ENCODE assay signal across 22 mouse cellular contexts in the genomic region with DNA sequence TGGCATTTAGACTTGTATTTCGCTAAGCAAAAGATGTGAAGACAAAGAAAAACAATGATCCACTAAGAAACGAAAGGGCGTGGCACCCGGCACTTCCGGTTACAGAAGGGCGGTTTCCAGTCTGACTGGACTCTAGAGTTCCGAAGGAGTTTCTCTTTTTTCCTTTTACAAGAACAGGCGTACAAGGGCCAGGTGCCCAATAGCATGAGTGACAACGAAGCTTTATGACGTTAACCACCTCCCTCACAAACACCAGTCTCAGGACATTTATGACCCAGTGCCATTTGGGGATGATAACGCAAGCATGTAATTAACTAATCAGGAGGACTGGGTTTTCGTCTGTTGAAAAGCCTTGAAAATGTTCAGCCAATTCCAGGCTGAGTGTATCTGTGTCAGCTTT.
DNase-seq lines count a peak whose midpoint lies in the region; ATAC-seq and TF ChIP-seq lines count a peak whose summit lies in the region.
"Had no signal": no experiment of that assay in that cellular context is flagged by ENCODE, and none has a peak within 500 bp of the region (broad histone marks: within the 10 kb centered on the region; RNA-seq: fewer than 3 reads in every experiment).

No protein-coding gene starts in this region.

- no peak for TF ChIP-seq POLR2A in testis, adult 2 months (IDR thresholded peaks at IDR 0.05; ENCODE audit: control insufficient read depth, low read depth, low read length)

- no peak for TF ChIP-seq CTCF in intestine, postnatal 0 days (IDR thresholded peaks at IDR 0.05; ENCODE audit: low read depth)
- TF ChIP-seq CTCF in testis, adult 2 months (IDR thresholded peaks at IDR 0.05; ENCODE audit: control insufficient read depth, insufficient read depth, insufficient replicate concordance, low read depth, low read length): no peak

- H3K36me3 ChIP-seq in intestine, embryonic 15.5 days: no peaks in the 10 kb centered on the region
- no peaks in the 10 kb centered on the region for H3K36me3 ChIP-seq in intestine, postnatal 0 days (ENCODE audit: control insufficient read depth, insufficient read depth)
- H3K36me3 ChIP-seq in testis, adult 2 months (ENCODE audit: control insufficient read depth, insufficient read depth, low read length): no peaks in the 10 kb centered on the region
- no peaks in the 10 kb centered on the region for H3K36me3 ChIP-seq in intestine, embryonic 16.5 days (ENCODE audit: control insufficient read depth, insufficient read depth, low read length)
- H3K36me3 ChIP-seq in hindbrain, embryonic 11.5 days (ENCODE audit: control insufficient read depth, insufficient read depth, low read length): no peaks in the 10 kb centered on the region
- H3K36me3 ChIP-seq: G1E had no signal

- WGBS in intestine, embryonic 15.5 days: 67% methylated on average over 12 of the region's 12 CpGs
- 53% methylated on average over 12 of the region's 12 CpGs for whole genome bisulfite sequencing in intestine, postnatal 0 days
- 69% methylated on average over 12 of the region's 12 CpGs for WGBS in intestine, embryonic 16.5 days
- WGBS in hindbrain, embryonic 11.5 days: 94% methylated on average over 12 of the region's 12 CpGs

- H3K9ac ChIP-seq in intestine, embryonic 15.5 days: no peak overlapping the region
- no peak overlapping the region for H3K9ac ChIP-seq in intestine, postnatal 0 days (ENCODE audit: low read depth, low read length)
- H3K9ac ChIP-seq in intestine, embryonic 16.5 days (ENCODE audit: low read depth, low read length): no peak overlapping the region
- no peak overlapping the region for H3K9ac ChIP-seq in hindbrain, embryonic 11.5 days (ENCODE audit: low read depth, low read length)

- H3K27me3 ChIP-seq in intestine, embryonic 15.5 days (replicated peaks): no peaks in the 10 kb centered on the region
- no peaks in the 10 kb centered on the region for H3K27me3 ChIP-seq in intestine, postnatal 0 days (replicated peaks; ENCODE audit: control insufficient read depth, insufficient read depth, low read length)
- no peaks in the 10 kb centered on the region for H3K27me3 ChIP-seq in testis, adult 2 months (ENCODE audit: control insufficient read depth, insufficient read depth, low read length)
- no peaks in the 10 kb centered on the region for H3K27me3 ChIP-seq in intestine, embryonic 16.5 days (replicated peaks; ENCODE audit: control insufficient read depth, insufficient read depth, low read length)
- no peaks in the 10 kb centered on the region for H3K27me3 ChIP-seq in hindbrain, embryonic 11.5 days (ENCODE audit: control insufficient read depth, insufficient read depth, low read length)
- H3K27me3 ChIP-seq: CH12.LX, Patski had no signal

- no peaks in the 10 kb centered on the region for H3K9me3 ChIP-seq in intestine, embryonic 15.5 days
- H3K9me3 ChIP-seq in intestine, postnatal 0 days (ENCODE audit: control insufficient read depth): no peaks in the 10 kb centered on the region
- H3K9me3 ChIP-seq in intestine, embryonic 16.5 days (ENCODE audit: control insufficient read depth, low read length): no peaks in the 10 kb centered on the region
- H3K9me3 ChIP-seq in hindbrain, embryonic 11.5 days (ENCODE audit: control insufficient read depth, low read length): no peaks in the 10 kb centered on the region

- DNase-seq in frontal cortex, postnatal 36 days (ENCODE audit: low spot score in 2 of 2): no peak
- DNase-seq in testis, postnatal 10 days (ENCODE audit: low spot score): no peak
- no peak for DNase-seq in hindbrain, embryonic 11.5 days (ENCODE audit: low spot score)
- DNase-seq: adrenal gland, adult 2 months; adrenal gland, adult 8-10 months; adrenal gland, postnatal 10 days; adrenal gland, postnatal 14 days; adrenal gland, postnatal 25 days; adrenal gland, postnatal 36 days; B cell, adult 2 months; cerebellum, adult 11 months; cerebellum, adult 11-12 months had no signal

- ATAC-seq in frontal cortex, adult (ENCODE audit: low TSS enrichment): peak; percentile 55; the same call in 1 of the 2 replicates
- ATAC-seq in intestine, embryonic 15.5 days: peak; percentile 61; the same call in 1 of the 2 replicates
- no peak for ATAC-seq in intestine, postnatal 0 days
- ATAC-seq in intestine, embryonic 16.5 days: peak; percentile 58
- no peak for ATAC-seq in hindbrain, embryonic 11.5 days (ENCODE audit: low FRiP score)
- ATAC-seq: activated CD4-positive, CD25-positive, alpha-beta regulatory T cell, adult 4 months; CD4-positive, CD25-positive, alpha-beta regulatory T cell, adult 4 months; Patski had no signal

- no peak overlapping the region for H3K27ac ChIP-seq in intestine, embryonic 15.5 days
- no peak overlapping the region for H3K27ac ChIP-seq in intestine, postnatal 0 days (ENCODE audit: low read depth, low read length)
- no peak overlapping the region for H3K27ac ChIP-seq in testis, adult 2 months (ENCODE audit: control insufficient read depth, insufficient read depth, low read depth, low read length)
- H3K27ac ChIP-seq in intestine, embryonic 16.5 days (ENCODE audit: low read length): no peak overlapping the region
- H3K27ac ChIP-seq in hindbrain, embryonic 11.5 days (ENCODE audit: low read depth, low read length): no peak overlapping the region

- no peak overlapping the region for H3K4me2 ChIP-seq in intestine, embryonic 15.5 days (replicated peaks)
- no peak overlapping the region; the same call in 1 of the 2 replicates for H3K4me2 ChIP-seq in intestine, postnatal 0 days (replicated peaks; ENCODE audit: low read depth)
- 0 out of 2 replicates have a peak overlapping the region, but pooled peaks have one; percentile 19 for H3K4me2 ChIP-seq in intestine, embryonic 16.5 days (ENCODE audit: low read depth, low read length)
- no peak overlapping the region for H3K4me2 ChIP-seq in hindbrain, embryonic 11.5 days (replicated peaks; ENCODE audit: low read depth, low read length)

- H3K4me3 ChIP-seq in intestine, embryonic 15.5 days (replicated peaks): no peak overlapping the region
- H3K4me3 ChIP-seq in intestine, postnatal 0 days (ENCODE audit: low read depth, low read length): no peak overlapping the region
- peak overlapping the region; percentile 56 for H3K4me3 ChIP-seq in testis, adult 2 months (ENCODE audit: control insufficient read depth, low read depth, low read length)
- no peak overlapping the region for H3K4me3 ChIP-seq in intestine, embryonic 16.5 days (ENCODE audit: low read length)
- no peak overlapping the region for H3K4me3 ChIP-seq in hindbrain, embryonic 11.5 days (ENCODE audit: low read depth, low read length)

- no peaks in the 10 kb centered on the region for H3K4me1 ChIP-seq in intestine, embryonic 15.5 days (replicated peaks)
- H3K4me1 ChIP-seq in intestine, postnatal 0 days (replicated peaks; ENCODE audit: control insufficient read depth, insufficient read depth, low read length): no peaks in the 10 kb centered on the region
- H3K4me1 ChIP-seq in testis, adult 2 months (ENCODE audit: control insufficient read depth, insufficient read depth, low read length): no peaks in the 10 kb centered on the region; the same call in 1 of the 2 replicates
- H3K4me1 ChIP-seq in intestine, embryonic 16.5 days (ENCODE audit: control insufficient read depth, insufficient read depth, low read length): no peaks in the 10 kb centered on the region
- H3K4me1 ChIP-seq in hindbrain, embryonic 11.5 days (replicated peaks; ENCODE audit: control insufficient read depth, insufficient read depth, low read length): no peaks in the 10 kb centered on the region

Comparison
In these comparisons a context has a peak if more than half of its experiments do, and no peak if none do; other contexts are left out.
1. ATAC-seq: peak in frontal cortex, adult (single experiment), intestine, embryonic 15.5 days (single experiment) and intestine, embryonic 16.5 days (single experiment); none in intestine, postnatal 0 days (single experiment) and hindbrain, embryonic 11.5 days (single experiment).